Mouse (Mus musculus) neural tube, embryonic 11.5 days (tissue): ENCODE results near the gene Socs5. TPM values are rescaled to one million over a fixed set of nuclear protein-coding genes. Genes with fewer than 3 reads are reported as not detected.

ENCODE experiments used
- ATAC-seq: fragments of 200-750 bp; cut with Nextera tagmentation; 2 replicates; pipeline ENCODE4 v1.8.0; 2017; ENCODE audit warnings: moderate number of reproducible peaks, mild to moderate bottlenecking, moderate TSS enrichment, moderate library complexity; ENCODE audit not compliant: insufficient read depth, low FRiP score, low TSS enrichment
- DNase-seq: peaks from one replicate; pipeline ENCODE4 v3.0.0-alpha.2; 2015; ENCODE audit warnings: low spot score
- H3K27ac ChIP-seq: fragments of 300-500 bp; sonication (generic); 2 replicates; pipeline ENCODE4 v1.5.1; 2014; ENCODE audit warnings: low read depth, mild to moderate bottlenecking, low read length
- H3K27me3 ChIP-seq: fragments of 300-500 bp; sonication (generic); 2 replicates; pipeline ENCODE4 v1.6.1; 2014; ENCODE audit warnings: mild to moderate bottlenecking, low read length, mixed read lengths; ENCODE audit not compliant: control insufficient read depth, insufficient read depth
- H3K36me3 ChIP-seq: fragments of 300-500 bp; sonication (generic); 2 replicates; pipeline ENCODE4 v1.6.1; 2014; ENCODE audit warnings: mild to moderate bottlenecking, low read length, moderate library complexity, mixed read lengths; ENCODE audit not compliant: control insufficient read depth, insufficient read depth
- H3K4me1 ChIP-seq: fragments of 300-500 bp; sonication (generic); 2 replicates; pipeline ENCODE4 v1.6.1; 2014; ENCODE audit warnings: low read length, mixed read lengths; ENCODE audit not compliant: control insufficient read depth, insufficient read depth
- H3K4me2 ChIP-seq: fragments of 300-500 bp; sonication (generic); 2 replicates; pipeline ENCODE4 v1.6.1; 2014; ENCODE audit warnings: low read depth, mild to moderate bottlenecking, moderate library complexity
- H3K4me3 ChIP-seq: fragments of 300-500 bp; sonication (generic); 2 replicates; pipeline ENCODE4 v1.5.1; 2014; ENCODE audit warnings: low read depth, low read length
- H3K9ac ChIP-seq: fragments of 300-500 bp; sonication (generic); 2 replicates; pipeline ENCODE4 v1.6.1; 2014; ENCODE audit warnings: mild to moderate bottlenecking, low read length
- H3K9me3 ChIP-seq: fragments of 300-500 bp; sonication (generic); 2 replicates; pipeline ENCODE4 v1.6.1; 2016; ENCODE audit warnings: low read length; ENCODE audit not compliant: control insufficient read depth
- WGBS: fragments of 180-500 bp; shearing (Covaris S2); extraction: QIAGEN DNeasy Blood & Tissue Kit; methylation state at CpG from one replicate; pipeline ENCODE4 v1.1.7; 2014; 5-methylcytosine and 5-hydroxymethylcytosine counted together
- microRNA-seq: library from miRNA; unstranded; fragments of <30 nt; microRNA quantifications from one replicate; pipeline ENCODE4, GENCODE M21; 2016
- polyA plus RNA-seq: library from polyadenylated mRNA; unstranded; fragments of >200 nt; fragmentation: Nextera tagmentation; extraction: Ambion mirVana; gene quantifications from 2 replicates; pipeline ENCODE4 v1.2.1, GENCODE M21; 2014

The Socs5 gene
- polyA plus RNA-seq, 1 experiment from 2014 or later = 15.4 TPM

DNA sequence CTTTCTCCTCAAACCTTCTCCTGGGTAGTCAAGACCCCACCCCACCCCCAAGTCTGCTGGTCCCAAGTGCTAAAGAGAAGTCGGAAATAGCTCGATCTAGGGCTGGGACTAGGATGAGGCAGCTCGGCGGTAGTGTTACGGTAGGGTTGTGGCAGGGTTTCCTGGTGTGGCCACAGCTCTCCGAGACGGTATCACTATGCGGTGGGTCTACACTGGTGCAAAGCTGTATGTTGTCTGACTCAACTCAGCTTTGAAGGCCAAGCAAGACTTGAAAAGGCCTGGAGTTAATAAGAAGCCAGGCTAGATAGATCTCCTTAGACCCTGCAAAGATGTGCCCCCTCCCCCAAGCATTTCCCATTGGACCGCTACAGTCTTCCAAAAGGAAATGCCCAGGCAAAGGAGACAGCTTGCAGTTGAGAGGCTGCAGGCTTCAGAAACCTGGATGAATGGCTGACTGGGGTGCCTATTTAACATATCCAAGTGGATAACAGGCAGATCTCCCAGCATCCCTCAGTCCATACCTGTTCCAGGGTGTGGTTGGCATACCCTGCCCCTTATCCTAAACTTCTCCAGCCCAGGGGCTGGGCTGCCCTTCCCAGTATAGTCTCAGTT is 72.6 kb downstream of the Socs5 start:
- no peak overlapping the region for H3K9ac ChIP-seq
- peaks cover 5% of the 10 kb centered on the region; the same call in 1 of the 2 replicates for H3K4me1 ChIP-seq
- no peak overlapping the region for H3K4me3 ChIP-seq
- WGBS = 70% methylated on average over 9 of the region's 9 CpGs
- H3K27ac ChIP-seq = no peak overlapping the region
- no peak overlapping the region for H3K4me2 ChIP-seq
- DNase-seq = no peak
- no peak for ATAC-seq
- H3K36me3 ChIP-seq = no peaks in the 10 kb centered on the region
- H3K27me3 ChIP-seq = no peaks in the 10 kb centered on the region
- H3K9me3 ChIP-seq = no peaks in the 10 kb centered on the region

DNA sequence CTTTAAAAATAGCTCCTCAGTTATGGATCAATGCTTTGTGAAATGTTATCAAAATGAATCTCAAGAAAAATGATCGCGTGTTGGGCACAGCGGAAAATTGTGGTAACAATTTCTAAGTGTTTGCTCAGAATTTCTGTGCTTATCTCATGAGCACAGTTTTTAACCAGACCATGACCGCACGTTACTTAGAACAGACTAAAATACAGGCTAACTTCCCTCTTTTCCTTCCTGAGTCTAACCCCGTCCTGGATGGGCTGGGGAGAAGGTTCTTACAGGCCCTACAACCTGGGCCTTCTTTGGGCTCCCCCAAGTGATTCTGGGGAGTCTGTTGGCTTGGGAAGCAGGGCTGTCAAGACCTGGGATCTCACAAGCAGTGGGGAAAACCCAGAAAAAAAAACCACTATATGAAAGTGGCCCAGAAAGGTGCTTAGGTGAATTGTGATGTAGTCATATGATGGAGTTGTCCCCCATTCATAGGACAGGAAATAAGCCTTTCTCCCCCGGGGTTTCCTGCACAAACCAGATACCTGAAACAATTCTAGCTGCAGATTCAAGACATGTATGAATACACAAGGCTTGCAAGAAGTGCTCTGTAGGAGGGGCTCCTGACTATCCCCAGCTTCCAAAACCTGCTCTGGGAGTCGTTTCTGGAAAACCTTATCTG is 74.3 kb downstream of the Socs5 start:
- Histone ChIP-seq H3K4me2 (no peak overlapping the region), H3K9me3 (no peaks in the 10 kb centered on the region), H3K27me3 (no peaks in the 10 kb centered on the region), H3K9ac (no peak overlapping the region), H3K4me3 (no peak overlapping the region), H3K4me1 (peaks cover 7% of the 10 kb centered on the region), H3K27ac (no peak overlapping the region), H3K36me3 (no peaks in the 10 kb centered on the region)
- ATAC-seq = no peak
- WGBS = 86% methylated on average over 8 of the region's 8 CpGs
- DNase-seq = no peak

DNA sequence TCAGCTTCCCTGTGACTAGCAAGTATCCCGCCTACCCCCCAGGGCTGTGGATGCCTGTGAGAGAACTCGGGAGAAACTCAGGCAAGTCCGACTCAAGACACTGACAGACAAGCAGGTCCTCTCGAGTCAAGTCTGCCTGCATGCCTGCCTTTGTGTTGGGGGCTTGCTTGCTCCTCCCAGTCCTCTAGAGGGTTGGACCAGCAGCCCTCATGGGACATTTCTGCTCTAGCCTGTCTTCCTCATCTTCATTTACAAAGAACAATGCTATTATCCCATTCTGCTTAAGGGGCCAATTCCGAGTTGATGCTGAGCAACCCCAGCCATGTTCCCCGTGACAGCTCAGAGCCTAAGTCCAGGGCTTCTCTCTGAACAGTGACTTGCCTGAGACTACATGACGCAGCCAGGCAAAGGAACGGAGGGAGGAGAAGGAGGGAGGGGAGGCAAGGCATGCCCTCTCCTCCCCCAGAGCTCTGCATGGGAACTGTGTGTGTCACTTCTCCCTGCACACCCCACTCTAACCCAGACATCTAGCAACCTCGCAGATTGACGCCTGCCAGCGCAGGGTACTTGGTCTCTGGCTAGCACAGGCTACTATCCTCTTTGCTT is 78.1 kb downstream of the Socs5 start:
- WGBS = 33% methylated on average over 11 of the region's 11 CpGs
- Histone ChIP-seq H3K4me1 (peaks cover 3% of the 10 kb centered on the region; the same call in 1 of the 2 replicates), H3K9me3 (no peaks in the 10 kb centered on the region), H3K9ac (no peak overlapping the region), H3K27me3 (no peaks in the 10 kb centered on the region), H3K27ac (no peak overlapping the region), H3K36me3 (no peaks in the 10 kb centered on the region), H3K4me3 (no peak overlapping the region), H3K4me2 (no peak overlapping the region)
- no peak for ATAC-seq
- no peak for DNase-seq

DNA sequence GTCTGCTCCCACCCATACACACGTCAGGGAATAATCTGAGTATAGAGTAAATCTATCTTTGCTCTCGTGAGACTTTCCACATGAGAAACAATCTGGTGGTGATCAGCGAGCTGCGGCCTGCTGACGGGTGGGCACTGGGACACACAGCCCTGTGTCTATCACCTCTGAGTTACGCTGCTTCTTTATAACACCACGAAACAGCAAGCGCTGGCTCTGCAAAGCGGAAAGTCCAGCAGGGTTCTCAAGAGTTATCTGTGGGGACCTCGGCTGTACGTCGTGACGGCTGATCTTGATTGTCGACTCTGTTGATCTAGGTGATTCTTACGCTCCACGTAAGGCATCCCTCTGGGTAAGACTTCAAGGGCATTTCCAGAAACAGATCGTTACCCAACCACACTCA is 79.5 kb downstream of the Socs5 start:
- H3K27me3 ChIP-seq = no peaks in the 10 kb centered on the region
- ATAC-seq (no peak), DNase-seq (no peak)
- H3K36me3 ChIP-seq = no peaks in the 10 kb centered on the region
- H3K4me1 ChIP-seq = peaks cover 3% of the 10 kb centered on the region; the same call in 1 of the 2 replicates
- H3K4me3 ChIP-seq = no peak overlapping the region
- no peak overlapping the region for H3K27ac ChIP-seq
- H3K9ac ChIP-seq = no peak overlapping the region
- no peak overlapping the region for H3K4me2 ChIP-seq
- no peaks in the 10 kb centered on the region for H3K9me3 ChIP-seq
- WGBS = 56% methylated on average over 17 of the region's 17 CpGs

Small RNA genes lying within 50 kb of the gene (microRNA-seq; reads per million reads assigned to microRNA genes)
- not detected for gene Gm22346

Other genes with a start within 250 kb of the Socs5 start
- gene Tmem247, start 190.3 kb upstream of the Socs5 start, polyA plus RNA-seq = not detected in 2 replicates
- gene Atp6v1e2, start 159.8 kb upstream of the Socs5 start, polyA plus RNA-seq = not detected in 2 replicates
- gene Rhoq, start 144.6 kb upstream of the Socs5 start, polyA plus RNA-seq = 12.2 and 13.8 TPM in 2 replicates
- gene Pigf, start 82.3 kb upstream of the Socs5 start, polyA plus RNA-seq = 39.2 and 42.0 TPM in 2 replicates
- 180 and 192 TPM in 2 replicates for gene Cript, start 82.1 kb upstream of the Socs5 start, polyA plus RNA-seq
- 74.1 and 79.4 TPM in 2 replicates for gene Mcfd2, start 158.3 kb downstream of the Socs5 start, polyA plus RNA-seq
- 2.1 and 3.3 TPM in 2 replicates for gene Ttc7, start 175.2 kb downstream of the Socs5 start, polyA plus RNA-seq